Mouse (Mus musculus) neural tube, embryonic 11.5 days (tissue): ENCODE data around the gene Gm10643. TPM values are rescaled to one million over a fixed set of nuclear protein-coding genes. Genes with fewer than 3 reads are reported as not detected.
A peak's percentile ranks its signal among the peaks of the same experiment; 100 is the strongest.

Source experiments
- ATAC-seq: fragments of 200-750 bp; cut with Nextera tagmentation; 2 replicates; pipeline ENCODE4 v1.8.0; 2017; ENCODE audit warnings: moderate number of reproducible peaks, mild to moderate bottlenecking, moderate TSS enrichment, moderate library complexity; ENCODE audit not compliant: insufficient read depth, low FRiP score, low TSS enrichment
- DNase-seq: peaks from one replicate; pipeline ENCODE4 v3.0.0-alpha.2; 2015; ENCODE audit warnings: low spot score
- H3K27ac ChIP-seq: fragments of 300-500 bp; sonication (generic); 2 replicates; pipeline ENCODE4 v1.5.1; 2014; ENCODE audit warnings: low read depth, mild to moderate bottlenecking, low read length
- H3K27me3 ChIP-seq: fragments of 300-500 bp; sonication (generic); 2 replicates; pipeline ENCODE4 v1.6.1; 2014; ENCODE audit warnings: mild to moderate bottlenecking, low read length, mixed read lengths; ENCODE audit not compliant: control insufficient read depth, insufficient read depth
- H3K36me3 ChIP-seq: fragments of 300-500 bp; sonication (generic); 2 replicates; pipeline ENCODE4 v1.6.1; 2014; ENCODE audit warnings: mild to moderate bottlenecking, low read length, moderate library complexity, mixed read lengths; ENCODE audit not compliant: control insufficient read depth, insufficient read depth
- H3K4me1 ChIP-seq: fragments of 300-500 bp; sonication (generic); 2 replicates; pipeline ENCODE4 v1.6.1; 2014; ENCODE audit warnings: low read length, mixed read lengths; ENCODE audit not compliant: control insufficient read depth, insufficient read depth
- H3K4me2 ChIP-seq: fragments of 300-500 bp; sonication (generic); 2 replicates; pipeline ENCODE4 v1.6.1; 2014; ENCODE audit warnings: low read depth, mild to moderate bottlenecking, moderate library complexity
- H3K4me3 ChIP-seq: fragments of 300-500 bp; sonication (generic); 2 replicates; pipeline ENCODE4 v1.5.1; 2014; ENCODE audit warnings: low read depth, low read length
- H3K9ac ChIP-seq: fragments of 300-500 bp; sonication (generic); 2 replicates; pipeline ENCODE4 v1.6.1; 2014; ENCODE audit warnings: mild to moderate bottlenecking, low read length
- H3K9me3 ChIP-seq: fragments of 300-500 bp; sonication (generic); 2 replicates; pipeline ENCODE4 v1.6.1; 2016; ENCODE audit warnings: low read length; ENCODE audit not compliant: control insufficient read depth
- WGBS: fragments of 180-500 bp; shearing (Covaris S2); extraction: QIAGEN DNeasy Blood & Tissue Kit; methylation state at CpG from one replicate; pipeline ENCODE4 v1.1.7; 2014; 5-methylcytosine and 5-hydroxymethylcytosine counted together
- polyA plus RNA-seq: library from polyadenylated mRNA; unstranded; fragments of >200 nt; fragmentation: Nextera tagmentation; extraction: Ambion mirVana; gene quantifications from 2 replicates; pipeline ENCODE4 v1.2.1, GENCODE M21; 2014

The Gm10643 gene
- polyA plus RNA-seq, 1 experiment from 2014 or later = 1.8 TPM

- Histone ChIP-seq H3K4me2 (no peak overlapping the region), H3K27me3 (peaks cover 31% of the 10 kb centered on the region), H3K36me3 (no peaks in the 10 kb centered on the region), H3K4me1 (peaks cover 5% of the 10 kb centered on the region; the same call in 1 of the 2 replicates), H3K9ac (no peak overlapping the region), H3K27ac (no peak overlapping the region), H3K4me3 (no peak overlapping the region), H3K9me3 (no peaks in the 10 kb centered on the region)
- WGBS = 10% methylated on average over 5 of the region's 5 CpGs
- ATAC-seq = no peak
- peak; percentile 85 for DNase-seq
These were observed 25.9 kb downstream of the Gm10643 start for GRCm38 (mm10) chr8:84039050-84039449.

- H3K9ac ChIP-seq = no peak overlapping the region
- peaks cover 5% of the 10 kb centered on the region; the same call in 1 of the 2 replicates for H3K4me1 ChIP-seq
- no peaks in the 10 kb centered on the region for H3K36me3 ChIP-seq
- H3K9me3 ChIP-seq = no peaks in the 10 kb centered on the region
- 80% methylated on average over 5 of the region's 5 CpGs for WGBS
- no peak for DNase-seq
- peaks cover 21% of the 10 kb centered on the region for H3K27me3 ChIP-seq
- H3K4me2 ChIP-seq = no peak overlapping the region
- no peak overlapping the region for H3K27ac ChIP-seq
- no peak overlapping the region for H3K4me3 ChIP-seq
- ATAC-seq = no peak
These were observed 26.9 kb downstream of the Gm10643 start for GRCm38 (mm10) chr8:84038015-84038414.

- Histone ChIP-seq H3K4me3 (no peak overlapping the region), H3K27ac (no peak overlapping the region), H3K9me3 (no peaks in the 10 kb centered on the region), H3K27me3 (0 out of 2 replicates have a peak, but pooled peaks cover 6% of the 10 kb centered on the region), H3K4me1 (no peaks in the 10 kb centered on the region), H3K4me2 (no peak overlapping the region), H3K9ac (no peak overlapping the region), H3K36me3 (no peaks in the 10 kb centered on the region)
- 76% methylated on average over 4 of the region's 4 CpGs for WGBS
- ATAC-seq (no peak), DNase-seq (no peak)
These were observed 32.2 kb downstream of the Gm10643 start for GRCm38 (mm10) chr8:84032777-84033176.

- no peaks in the 10 kb centered on the region for H3K4me1 ChIP-seq
- H3K27ac ChIP-seq = no peak overlapping the region
- ATAC-seq = no peak
- no peak overlapping the region for H3K4me3 ChIP-seq
- no peak overlapping the region for H3K9ac ChIP-seq
- no peak overlapping the region for H3K4me2 ChIP-seq
- peaks cover 28% of the 10 kb centered on the region for H3K27me3 ChIP-seq
- no peaks in the 10 kb centered on the region for H3K36me3 ChIP-seq
- no peak for DNase-seq
- WGBS = 88% methylated on average over 5 of the region's 5 CpGs
- H3K9me3 ChIP-seq = no peaks in the 10 kb centered on the region
These were observed 35.7 kb downstream of the Gm10643 start for GRCm38 (mm10) chr8:84029272-84029671.

GRCm38 (mm10) chr8:84027449-84027848 is 37.5 kb downstream of the Gm10643 start:
- DNase-seq (no peak), ATAC-seq (no peak)
- WGBS = 11% methylated on average over 10 of the region's 10 CpGs
- no peak overlapping the region for H3K9ac ChIP-seq
- H3K27ac ChIP-seq = no peak overlapping the region
- peaks cover 28% of the 10 kb centered on the region for H3K27me3 ChIP-seq
- no peaks in the 10 kb centered on the region for H3K9me3 ChIP-seq
- H3K4me3 ChIP-seq = no peak overlapping the region
- no peak overlapping the region for H3K4me2 ChIP-seq
- no peaks in the 10 kb centered on the region for H3K36me3 ChIP-seq
- H3K4me1 ChIP-seq = no peaks in the 10 kb centered on the region

GRCm38 (mm10) chr8:84025863-84026262 is 39.1 kb downstream of the Gm10643 start:
- peaks cover 34% of the 10 kb centered on the region for H3K27me3 ChIP-seq
- H3K9ac ChIP-seq = peak overlapping the region; percentile 56
- peak overlapping the region; percentile 72 for H3K4me2 ChIP-seq
- H3K4me1 ChIP-seq = peaks cover 3% of the 10 kb centered on the region; the same call in 1 of the 2 replicates
- peak; percentile 82 for DNase-seq
- H3K27ac ChIP-seq = no peak overlapping the region
- ATAC-seq = peak; percentile 78
- peak overlapping the region; percentile 43 for H3K4me3 ChIP-seq
- H3K9me3 ChIP-seq = no peaks in the 10 kb centered on the region
- 1% methylated on average over 41 of the region's 41 CpGs for WGBS
- H3K36me3 ChIP-seq = no peaks in the 10 kb centered on the region

- H3K9me3 ChIP-seq = no peaks in the 10 kb centered on the region
- H3K4me1 ChIP-seq = peaks cover 3% of the 10 kb centered on the region; the same call in 1 of the 2 replicates
- 9% methylated on average over 10 of the region's 10 CpGs for WGBS
- peaks cover 34% of the 10 kb centered on the region for H3K27me3 ChIP-seq
- H3K36me3 ChIP-seq = no peaks in the 10 kb centered on the region
- H3K4me2 ChIP-seq = no peak overlapping the region
- ATAC-seq (no peak), DNase-seq (peak; percentile 69)
- no peak overlapping the region for H3K9ac ChIP-seq
- no peak overlapping the region for H3K4me3 ChIP-seq
- no peak overlapping the region for H3K27ac ChIP-seq
These were observed 40.8 kb downstream of the Gm10643 start for GRCm38 (mm10) chr8:84024171-84024570.

- Histone ChIP-seq H3K9ac (no peak overlapping the region), H3K36me3 (no peaks in the 10 kb centered on the region), H3K4me1 (peaks cover 3% of the 10 kb centered on the region; the same call in 1 of the 2 replicates), H3K9me3 (no peaks in the 10 kb centered on the region), H3K27ac (no peak overlapping the region), H3K4me3 (no peak overlapping the region), H3K27me3 (peaks cover 33% of the 10 kb centered on the region), H3K4me2 (no peak overlapping the region)
- 56% methylated on average over 1 of the region's 1 CpGs for WGBS
- no peak for DNase-seq
- no peak for ATAC-seq
These were observed 41.3 kb downstream of the Gm10643 start for GRCm38 (mm10) chr8:84023631-84024030.

- Histone ChIP-seq H3K9me3 (no peaks in the 10 kb centered on the region), H3K4me2 (no peak overlapping the region), H3K4me1 (peaks cover 3% of the 10 kb centered on the region; the same call in 1 of the 2 replicates), H3K27ac (no peak overlapping the region), H3K27me3 (peaks cover 29% of the 10 kb centered on the region), H3K9ac (no peak overlapping the region), H3K36me3 (no peaks in the 10 kb centered on the region), H3K4me3 (no peak overlapping the region)
- 34% methylated on average over 5 of the region's 5 CpGs for WGBS
- ATAC-seq = no peak
- DNase-seq = no peak
These were observed 41.9 kb downstream of the Gm10643 start for GRCm38 (mm10) chr8:84023085-84023484.
